ENCODE assay signal across 27 mouse cellular contexts in genomic region chr14:37505314-37505713, GRCm38 (mm10).
DNase-seq lines count a peak whose midpoint lies in the region; ATAC-seq and TF ChIP-seq lines count a peak whose summit lies in the region.
"Had no signal": no experiment of that assay in that cellular context is flagged by ENCODE, and none has a peak within 500 bp of the region (broad histone marks: within the 10 kb centered on the region; RNA-seq: fewer than 3 reads in every experiment).

No protein-coding gene starts in this region.

- 0 out of 2 replicates have a peak, but pooled peaks have one; percentile 25 for ATAC-seq in forebrain, postnatal 0 days
- no peak for ATAC-seq in forebrain, embryonic 13.5 days
- ATAC-seq in hindbrain, embryonic 16.5 days, result no peak
- ATAC-seq: activated CD4-positive, CD25-positive, alpha-beta regulatory T cell, adult 4 months; CD4-positive, CD25-positive, alpha-beta regulatory T cell, adult 4 months; forebrain, embryonic 15.5 days; Patski had no signal

- H3K4me3 ChIP-seq in forebrain, postnatal 0 days (ENCODE audit: low read depth, low read length), result no peak overlapping the region
- no peak overlapping the region for H3K4me3 ChIP-seq in forebrain, embryonic 13.5 days
- H3K4me3 ChIP-seq in hindbrain, embryonic 16.5 days (ENCODE audit: low read length), result no peak overlapping the region
- H3K4me3 ChIP-seq: embryonic facial prominence, embryonic 13.5 days; embryonic facial prominence, embryonic 15.5 days; erythroblast, embryonic 14.5 days; forebrain, embryonic 10.5 days; forebrain, embryonic 12.5 days; forebrain, embryonic 15.5 days had no signal

- no peaks in the 10 kb centered on the region for H3K27me3 ChIP-seq in forebrain, postnatal 0 days (ENCODE audit: insufficient read depth, low read length)
- H3K27me3 ChIP-seq in forebrain, embryonic 13.5 days, result no peaks in the 10 kb centered on the region
- no peaks in the 10 kb centered on the region for H3K27me3 ChIP-seq in hindbrain, embryonic 16.5 days (replicated peaks; ENCODE audit: control insufficient read depth, insufficient read depth, low read length)
- H3K27me3 ChIP-seq: CH12.LX; embryonic facial prominence, embryonic 13.5 days; embryonic facial prominence, embryonic 15.5 days; forebrain, embryonic 12.5 days; forebrain, embryonic 15.5 days; Patski had no signal

- H3K9ac ChIP-seq in forebrain, postnatal 0 days, result no peak overlapping the region
- H3K9ac ChIP-seq in forebrain, embryonic 13.5 days, result no peak overlapping the region
- no peak overlapping the region for H3K9ac ChIP-seq in hindbrain, embryonic 16.5 days (ENCODE audit: low read depth, low read length)
- H3K9ac ChIP-seq: embryonic facial prominence, embryonic 13.5 days; embryonic facial prominence, embryonic 15.5 days; forebrain, embryonic 12.5 days; forebrain, embryonic 15.5 days had no signal

- H3K27ac ChIP-seq in forebrain, postnatal 0 days (ENCODE audit: low read depth, low read length), result no peak overlapping the region
- H3K27ac ChIP-seq in forebrain, embryonic 13.5 days, result no peak overlapping the region
- no peak overlapping the region for H3K27ac ChIP-seq in hindbrain, embryonic 16.5 days (ENCODE audit: low read depth, low read length)
- H3K27ac ChIP-seq: embryonic facial prominence, embryonic 13.5 days; embryonic facial prominence, embryonic 15.5 days; forebrain, embryonic 10.5 days; forebrain, embryonic 12.5 days; forebrain, embryonic 15.5 days had no signal

- H3K4me2 ChIP-seq in forebrain, postnatal 0 days (ENCODE audit: low read depth), result no peak overlapping the region
- no peak overlapping the region for H3K4me2 ChIP-seq in forebrain, embryonic 13.5 days
- H3K4me2 ChIP-seq in hindbrain, embryonic 16.5 days (ENCODE audit: low read length), result no peak overlapping the region
- H3K4me2 ChIP-seq: embryonic facial prominence, embryonic 13.5 days; embryonic facial prominence, embryonic 15.5 days; forebrain, embryonic 12.5 days; forebrain, embryonic 15.5 days had no signal

- no peaks in the 10 kb centered on the region for H3K9me3 ChIP-seq in forebrain, postnatal 0 days (ENCODE audit: low read length)
- H3K9me3 ChIP-seq in forebrain, embryonic 13.5 days (replicated peaks), result no peaks in the 10 kb centered on the region
- H3K9me3 ChIP-seq in hindbrain, embryonic 16.5 days (ENCODE audit: control insufficient read depth, low read length), result no peaks in the 10 kb centered on the region
- H3K9me3 ChIP-seq: embryonic facial prominence, embryonic 13.5 days; embryonic facial prominence, embryonic 15.5 days; forebrain, embryonic 10.5 days; forebrain, embryonic 12.5 days; forebrain, embryonic 15.5 days had no signal

- WGBS in forebrain, postnatal 0 days, result 60% methylated on average over 5 of the region's 5 CpGs
- 76% methylated on average over 5 of the region's 5 CpGs for WGBS in forebrain, embryonic 13.5 days
- WGBS in hindbrain, embryonic 16.5 days, result 65% methylated on average over 5 of the region's 5 CpGs

- TF ChIP-seq CTCF in forebrain, postnatal 0 days (IDR thresholded peaks at IDR 0.05; ENCODE audit: low read depth), result no peak
- TF ChIP-seq CTCF in brain, embryonic 14.5 days (IDR thresholded peaks at IDR 0.05; ENCODE audit: borderline replicate concordance, extremely low read depth, insufficient read depth, insufficient read length), result no peak

- DNase-seq in cerebellum, postnatal 10 days, result peak; percentile 36 to 57
- DNase-seq in cerebellum, adult 9-10 months, result no peak
- no peak for DNase-seq in forebrain, postnatal 0 days
- DNase-seq in layer of hippocampus, adult 9-10 months (ENCODE audit: low spot score), result peak; percentile 0
- DNase-seq in layer of hippocampus, adult 11-12 months (ENCODE audit: low spot score), result no peak
- peak; percentile 4 for DNase-seq in brain, embryonic 14.5 days (ENCODE audit: low read depth)
- DNase-seq: adrenal gland, adult 8-10 months; adrenal gland, postnatal 14 days; adrenal gland, postnatal 36 days; B cell, adult 2 months; cerebellum, adult 11 months; cerebellum, adult 18-20 months; cerebellum, adult 8-10 months; embryo, embryonic 11 days had no signal

- no peak for TF ChIP-seq POLR2A in brain, embryonic 14.5 days (IDR thresholded peaks at IDR 0.05; ENCODE audit: borderline replicate concordance, extremely low read depth, insufficient read depth, insufficient read length, poor library complexity, severe bottlenecking)

- no peaks in the 10 kb centered on the region for H3K36me3 ChIP-seq in forebrain, postnatal 0 days (ENCODE audit: insufficient read depth)
- H3K36me3 ChIP-seq in forebrain, embryonic 13.5 days (ENCODE audit: poor library complexity, severe bottlenecking), result no peaks in the 10 kb centered on the region
- no peaks in the 10 kb centered on the region for H3K36me3 ChIP-seq in hindbrain, embryonic 16.5 days (ENCODE audit: control insufficient read depth, insufficient read depth, low read length)
- H3K36me3 ChIP-seq: embryonic facial prominence, embryonic 13.5 days; embryonic facial prominence, embryonic 15.5 days; forebrain, embryonic 10.5 days; forebrain, embryonic 12.5 days; forebrain, embryonic 15.5 days; G1E had no signal

- no peaks in the 10 kb centered on the region for H3K4me1 ChIP-seq in forebrain, postnatal 0 days (ENCODE audit: insufficient read depth)
- no peaks in the 10 kb centered on the region for H3K4me1 ChIP-seq in forebrain, embryonic 13.5 days
- no peaks in the 10 kb centered on the region for H3K4me1 ChIP-seq in hindbrain, embryonic 16.5 days (ENCODE audit: control insufficient read depth, insufficient read depth, low read depth, low read length)
- H3K4me1 ChIP-seq: embryonic facial prominence, embryonic 13.5 days; embryonic facial prominence, embryonic 15.5 days; forebrain, embryonic 10.5 days; forebrain, embryonic 12.5 days; forebrain, embryonic 15.5 days had no signal

Comparison
In these comparisons a context has a peak if more than half of its experiments do, and no peak if none do; other contexts are left out.
1. DNase-seq: peak in cerebellum, postnatal 10 days (2 of 2), layer of hippocampus, adult 9-10 months (single experiment) and brain, embryonic 14.5 days (single experiment); none in cerebellum, adult 9-10 months (single experiment), forebrain, postnatal 0 days (single experiment) and layer of hippocampus, adult 11-12 months (single experiment).